Mouse (Mus musculus) heart, adult 2 months (tissue): ENCODE results near the gene Fam221a.
A peak's percentile ranks its signal among the peaks of the same experiment; 100 is the strongest.

Experiments
- CTCF ChIP-seq: fragments of 200-600 bp; IDR thresholded peaks from 2 replicates; pipeline ENCODE4 v1.8.1; 2022; ENCODE audit warnings: antibody characterized with exemption, mild to moderate bottlenecking, moderate library complexity
- POLR2A ChIP-seq: fragments of 200-500 bp; IDR thresholded peaks from 2 replicates; pipeline ENCODE4 v1.6.1; 2011; ENCODE audit warnings: mild to moderate bottlenecking, low read depth, low read length, control low read depth; ENCODE audit not compliant: insufficient read depth

- TF ChIP-seq CTCF (peak; percentile 39), POLR2A (no peak)
Observed at GRCm38 (mm10) chr6:49397466-49397865, 29.9 kb downstream of the Fam221a start.
